Mouse (Mus musculus): ENCODE data around the gene Dpf2. TPM values are rescaled to one million over a fixed set of nuclear protein-coding genes. Genes with fewer than 3 reads are reported as not detected.
A peak's percentile ranks its signal among the peaks of the same experiment; 100 is the strongest.

Gene Dpf2
- polyA plus RNA-seq, 1 experiment from 2014 or later: 97.5 TPM

- Histone ChIP-seq H3K4me2 (ENCODE audit: low read depth, low read length) (peak overlapping the region; percentile 98), H3K9me3 (replicated peaks; ENCODE audit: control insufficient read depth, low read length) (no peaks in the 10 kb centered on the region), H3K36me3 (ENCODE audit: control insufficient read depth, insufficient read depth) (peaks cover 18% of the 10 kb centered on the region; the same call in 1 of the 2 replicates), H3K27ac (ENCODE audit: low read length) (peak overlapping the region; percentile 39), H3K9ac (ENCODE audit: low read length) (peak overlapping the region; percentile 44; the same call in 1 of the 2 replicates), H3K27me3 (ENCODE audit: control insufficient read depth, insufficient read depth, low read length) (no peaks in the 10 kb centered on the region), H3K4me1 (ENCODE audit: control insufficient read depth, insufficient read depth, low read length) (peaks cover 27% of the 10 kb centered on the region), H3K4me3 (ENCODE audit: low read length) (peak overlapping the region; percentile 86)
- 43% methylated on average over 9 of the region's 9 CpGs for WGBS
- no peak for ATAC-seq (replicated peaks; ENCODE audit: extremely low read depth, insufficient read depth, low FRiP score)
Measured at GRCm38 (mm10) chr19:5921715-5922114, 8.9 kb upstream of the Dpf2 start.

- Histone ChIP-seq H3K4me1 (ENCODE audit: control insufficient read depth, insufficient read depth, low read length) (peaks cover 27% of the 10 kb centered on the region), H3K27me3 (ENCODE audit: control insufficient read depth, insufficient read depth, low read length) (no peaks in the 10 kb centered on the region), H3K9me3 (replicated peaks; ENCODE audit: control insufficient read depth, low read length) (no peaks in the 10 kb centered on the region), H3K4me2 (ENCODE audit: low read depth, low read length) (peak overlapping the region; percentile 91), H3K9ac (ENCODE audit: low read length) (peak overlapping the region; percentile 89), H3K27ac (ENCODE audit: low read length) (peak overlapping the region; percentile 89), H3K4me3 (ENCODE audit: low read length) (peak overlapping the region; percentile 76), H3K36me3 (ENCODE audit: control insufficient read depth, insufficient read depth) (peaks cover 6% of the 10 kb centered on the region; the same call in 1 of the 2 replicates)
- ATAC-seq (replicated peaks; ENCODE audit: extremely low read depth, insufficient read depth, low FRiP score): peak; percentile 97
- WGBS: under 1% methylated on average over 59 of the region's 59 CpGs
Measured at GRCm38 (mm10) chr19:5912103-5913006, 455 bp downstream of the Dpf2 start.

- peak overlapping the region; percentile 91 for H3K4me2 ChIP-seq (ENCODE audit: low read depth, low read length)
- H3K9me3 ChIP-seq (replicated peaks; ENCODE audit: control insufficient read depth, low read length): no peaks in the 10 kb centered on the region
- H3K36me3 ChIP-seq (ENCODE audit: control insufficient read depth, insufficient read depth): peaks cover 5% of the 10 kb centered on the region
- H3K27ac ChIP-seq (ENCODE audit: low read length): peak overlapping the region; percentile 89
- ATAC-seq (replicated peaks; ENCODE audit: extremely low read depth, insufficient read depth, low FRiP score): no peak
- H3K9ac ChIP-seq (ENCODE audit: low read length): peak overlapping the region; percentile 89
- H3K4me1 ChIP-seq (ENCODE audit: control insufficient read depth, insufficient read depth, low read length): peaks cover 27% of the 10 kb centered on the region
- no peaks in the 10 kb centered on the region for H3K27me3 ChIP-seq (ENCODE audit: control insufficient read depth, insufficient read depth, low read length)
- peak overlapping the region; percentile 76 for H3K4me3 ChIP-seq (ENCODE audit: low read length)
- 4% methylated on average over 14 of the region's 14 CpGs for WGBS
Measured at GRCm38 (mm10) chr19:5911430-5912102, 1.2 kb downstream of the Dpf2 start.

- ATAC-seq (replicated peaks; ENCODE audit: extremely low read depth, insufficient read depth, low FRiP score): no peak
Measured at GRCm38 (mm10) chr19:5910221-5910620, 2.6 kb downstream of the Dpf2 start.

GRCm38 (mm10) chr19:5907275-5907674 is 5.5 kb downstream of the Dpf2 start:
- H3K9ac ChIP-seq (ENCODE audit: low read length): no peak overlapping the region
- H3K27ac ChIP-seq (ENCODE audit: low read length): no peak overlapping the region
- no peak for ATAC-seq (replicated peaks; ENCODE audit: extremely low read depth, insufficient read depth, low FRiP score)
- H3K4me2 ChIP-seq (ENCODE audit: low read depth, low read length): no peak overlapping the region
- H3K4me1 ChIP-seq (ENCODE audit: control insufficient read depth, insufficient read depth, low read length): peaks cover 22% of the 10 kb centered on the region
- H3K4me3 ChIP-seq (ENCODE audit: low read length): no peak overlapping the region
- 79% methylated on average over 3 of the region's 3 CpGs for WGBS
- H3K36me3 ChIP-seq (ENCODE audit: control insufficient read depth, insufficient read depth): peaks cover 47% of the 10 kb centered on the region
- no peaks in the 10 kb centered on the region for H3K9me3 ChIP-seq (replicated peaks; ENCODE audit: control insufficient read depth, low read length)
- no peaks in the 10 kb centered on the region for H3K27me3 ChIP-seq (ENCODE audit: control insufficient read depth, insufficient read depth, low read length)

More at GRCm38 (mm10) chr19:5910221-5910620, 2.6 kb downstream of the Dpf2 start:
- Histone ChIP-seq H3K4me3 (ENCODE audit: low read length) (peak overlapping the region; percentile 3; the same call in 1 of the 2 replicates), H3K36me3 (ENCODE audit: control insufficient read depth, insufficient read depth) (peaks cover 18% of the 10 kb centered on the region), H3K9ac (ENCODE audit: low read length) (peak overlapping the region; percentile 37), H3K27me3 (ENCODE audit: control insufficient read depth, insufficient read depth, low read length) (no peaks in the 10 kb centered on the region), H3K9me3 (replicated peaks; ENCODE audit: control insufficient read depth, low read length) (no peaks in the 10 kb centered on the region), H3K27ac (ENCODE audit: low read length) (peak overlapping the region; percentile 56; the same call in 1 of the 2 replicates), H3K4me2 (ENCODE audit: low read depth, low read length) (peak overlapping the region; percentile 91), H3K4me1 (ENCODE audit: control insufficient read depth, insufficient read depth, low read length) (peaks cover 27% of the 10 kb centered on the region)
- WGBS: 54% methylated on average over 6 of the region's 6 CpGs

- Histone ChIP-seq H3K27ac (ENCODE audit: low read length) (peak within 1 kb of the TSS; percentile 62), H3K9ac (ENCODE audit: low read length) (peak within 1 kb of the TSS; percentile 89), H3K4me2 (ENCODE audit: low read depth, low read length) (peak within 1 kb of the TSS; percentile 99), H3K4me1 (ENCODE audit: control insufficient read depth, insufficient read depth, low read length) (peaks cover 7% of the 10 kb centered on the region), H3K27me3 (ENCODE audit: control insufficient read depth, insufficient read depth, low read length) (no peaks in the 10 kb centered on the region), H3K9me3 (replicated peaks; ENCODE audit: control insufficient read depth, low read length) (no peaks in the 10 kb centered on the region), H3K4me3 (ENCODE audit: low read length) (peak within 1 kb of the TSS; percentile 71), H3K36me3 (ENCODE audit: control insufficient read depth, insufficient read depth) (peaks cover 19% of the 10 kb centered on the region)
- peak; percentile 98 for ATAC-seq (replicated peaks; ENCODE audit: extremely low read depth, insufficient read depth, low FRiP score)
- WGBS: 2% methylated on average over 36 of the region's 36 CpGs
Measured at GRCm38 (mm10) chr19:5894002-5894678, 18.7 kb downstream of the Dpf2 start, which contains the start of gene Tigd3. Gene Tigd3, minus strand, starts transcription at chr19:5894149.

- 8% methylated on average over 31 of the region's 31 CpGs for WGBS
- Histone ChIP-seq H3K27ac (ENCODE audit: low read length) (peak overlapping the region; percentile 62), H3K4me2 (ENCODE audit: low read depth, low read length) (peak overlapping the region; percentile 99), H3K27me3 (ENCODE audit: control insufficient read depth, insufficient read depth, low read length) (no peaks in the 10 kb centered on the region), H3K36me3 (ENCODE audit: control insufficient read depth, insufficient read depth) (peaks cover 14% of the 10 kb centered on the region), H3K4me1 (ENCODE audit: control insufficient read depth, insufficient read depth, low read length) (peaks cover 7% of the 10 kb centered on the region), H3K4me3 (ENCODE audit: low read length) (peak overlapping the region; percentile 71), H3K9ac (ENCODE audit: low read length) (peak overlapping the region; percentile 89), H3K9me3 (replicated peaks; ENCODE audit: control insufficient read depth, low read length) (no peaks in the 10 kb centered on the region)
- peak; percentile 7; the same call in 1 of the 2 replicates for ATAC-seq (replicated peaks; ENCODE audit: extremely low read depth, insufficient read depth, low FRiP score)
Measured at GRCm38 (mm10) chr19:5893282-5894001, 19.4 kb downstream of the Dpf2 start.

GRCm38 (mm10) chr19:5892735-5893134 is 20.1 kb downstream of the Dpf2 start:
- H3K4me2 ChIP-seq (ENCODE audit: low read depth, low read length): no peak overlapping the region
- H3K27ac ChIP-seq (ENCODE audit: low read length): no peak overlapping the region
- no peak overlapping the region for H3K9ac ChIP-seq (ENCODE audit: low read length)
- H3K4me3 ChIP-seq (ENCODE audit: low read length): no peak overlapping the region
- H3K4me1 ChIP-seq (ENCODE audit: control insufficient read depth, insufficient read depth, low read length): peaks cover 7% of the 10 kb centered on the region
- no peaks in the 10 kb centered on the region for H3K9me3 ChIP-seq (replicated peaks; ENCODE audit: control insufficient read depth, low read length)
- no peak for ATAC-seq (replicated peaks; ENCODE audit: extremely low read depth, insufficient read depth, low FRiP score)
- 91% methylated on average over 13 of the region's 13 CpGs for WGBS
- H3K36me3 ChIP-seq (ENCODE audit: control insufficient read depth, insufficient read depth): peaks cover 10% of the 10 kb centered on the region; the same call in 1 of the 2 replicates
- no peaks in the 10 kb centered on the region for H3K27me3 ChIP-seq (ENCODE audit: control insufficient read depth, insufficient read depth, low read length)

Measured in heart, embryonic 16.5 days (tissue).